Mouse (Mus musculus) hindbrain, embryonic 13.5 days (tissue): ENCODE data around the gene Cyth1. TPM values are rescaled to one million over a fixed set of nuclear protein-coding genes. Genes with fewer than 3 reads are reported as not detected.

Experiments
- ATAC-seq: fragments of 200-750 bp; cut with Nextera tagmentation; 2 replicates; pipeline ENCODE4 v1.8.0; 2017; ENCODE audit warnings: moderate TSS enrichment; ENCODE audit not compliant: low FRiP score
- H3K27ac ChIP-seq: fragments of 300-500 bp; sonication (generic); 2 replicates; pipeline ENCODE4 v1.5.1; 2015; ENCODE audit warnings: inconsistent platforms, mild to moderate bottlenecking, moderate library complexity
- H3K27me3 ChIP-seq: fragments of 300-500 bp; sonication (generic); 2 replicates; pipeline ENCODE4 v1.6.1; 2015; ENCODE audit warnings: mild to moderate bottlenecking, inconsistent platforms
- H3K36me3 ChIP-seq: fragments of 300-500 bp; sonication (generic); 2 replicates; pipeline ENCODE4 v1.6.1; 2015; ENCODE audit warnings: mild to moderate bottlenecking, inconsistent platforms
- H3K4me1 ChIP-seq: fragments of 300-500 bp; sonication (generic); replicated peaks from 2 replicates; pipeline ENCODE4 v1.6.1; 2015; ENCODE audit warnings: inconsistent platforms
- H3K4me2 ChIP-seq: fragments of 300-500 bp; sonication (generic); 2 replicates; pipeline ENCODE4 v1.6.1; 2015; ENCODE audit warnings: inconsistent platforms, mild to moderate bottlenecking, moderate library complexity
- H3K4me3 ChIP-seq: fragments of 300-500 bp; sonication (generic); 2 replicates; pipeline ENCODE4 v1.5.1; 2015; ENCODE audit warnings: mild to moderate bottlenecking, inconsistent platforms
- H3K9ac ChIP-seq: fragments of 300-500 bp; sonication (generic); 2 replicates; pipeline ENCODE4 v1.6.1; 2015; ENCODE audit warnings: mild to moderate bottlenecking, inconsistent platforms
- H3K9me3 ChIP-seq: fragments of 300-500 bp; sonication (generic); 2 replicates; pipeline ENCODE4 v1.6.1; 2016; ENCODE audit warnings: inconsistent platforms
- WGBS: fragments of 180-500 bp; shearing (Covaris S2); methylation state at CpG from one replicate; pipeline ENCODE4 v1.1.7; 2015; 5-methylcytosine and 5-hydroxymethylcytosine counted together
- polyA plus RNA-seq: library from polyadenylated mRNA; unstranded; fragments of >200 nt; fragmentation: Nextera tagmentation; extraction: Ambion mirVana; gene quantifications from 2 replicates; pipeline ENCODE4 v1.2.1, GENCODE M21; 2015

Cyth1 gene
- polyA plus RNA-seq, 1 experiment from 2014 or later: 24.0 TPM

DNA sequence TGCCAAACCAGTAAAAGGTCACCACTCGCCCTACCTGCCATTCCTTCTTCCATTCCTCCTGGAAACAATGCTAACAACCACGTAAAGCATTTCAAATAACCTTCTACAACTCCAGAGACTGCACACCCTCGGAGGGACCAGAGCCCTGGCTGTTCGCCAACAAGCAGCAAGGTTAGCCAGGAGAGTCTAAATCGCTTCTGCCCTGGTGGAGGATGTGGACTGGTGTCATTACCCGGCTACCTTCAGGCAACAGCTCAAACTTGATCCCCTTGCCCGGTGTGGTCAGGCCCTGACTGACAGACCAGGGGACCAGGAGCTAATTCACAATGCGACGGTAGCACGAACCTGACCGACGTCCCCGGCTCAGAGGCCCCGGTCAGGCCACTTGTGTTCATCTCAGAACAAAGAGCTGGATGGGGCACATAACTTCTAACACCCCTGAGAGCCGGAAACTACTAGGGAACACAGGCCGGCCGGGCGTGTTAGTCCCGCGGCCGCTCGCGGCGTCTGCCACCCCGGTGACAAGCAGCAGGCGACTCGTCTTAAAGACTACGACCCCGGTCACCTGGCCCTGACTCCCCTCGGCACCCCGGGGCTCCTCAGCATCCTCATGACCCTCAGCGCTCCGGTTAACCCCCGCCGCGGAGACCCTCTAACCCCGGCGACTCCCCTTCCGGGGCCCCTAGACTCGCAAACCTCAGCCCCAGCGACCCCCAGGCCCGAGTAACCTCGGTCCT, 865 bp downstream of the Cyth1 start:
- Histone ChIP-seq H3K4me3 (peak overlapping the region; percentile 87), H3K9me3 (no peaks in the 10 kb centered on the region), H3K9ac (peak overlapping the region; percentile 89), H3K27me3 (no peaks in the 10 kb centered on the region), H3K4me2 (peak overlapping the region; percentile 92), H3K4me1 (peaks cover 28% of the 10 kb centered on the region), H3K36me3 (no peaks in the 10 kb centered on the region), H3K27ac (peak overlapping the region; percentile 78; the same call in 1 of the 2 replicates)
- 2% methylated on average over 42 of the region's 43 CpGs for WGBS
- no peak for ATAC-seq

DNA sequence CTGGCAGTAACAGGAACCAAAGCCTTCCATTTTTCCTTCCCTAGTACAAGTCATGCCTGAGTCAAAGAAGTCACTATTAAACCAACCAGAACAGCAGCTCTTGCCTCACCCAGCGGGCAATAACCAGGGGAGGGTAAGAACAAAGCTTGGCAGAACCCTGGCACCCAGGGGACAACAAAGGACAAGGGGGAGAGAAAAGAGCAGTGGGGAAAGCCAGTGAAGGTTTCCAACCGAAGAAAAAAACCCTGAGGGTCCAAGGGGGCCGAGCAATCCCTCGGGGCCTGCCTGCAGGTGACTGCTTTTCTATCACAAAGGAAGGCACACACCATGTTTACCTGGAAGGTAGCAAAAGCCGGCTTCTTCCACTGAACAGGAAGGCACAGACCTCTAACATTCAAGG, 1.7 kb downstream of the Cyth1 start:
- peak overlapping the region; percentile 89 for H3K9ac ChIP-seq
- H3K27me3 ChIP-seq: no peaks in the 10 kb centered on the region
- no peak overlapping the region for H3K27ac ChIP-seq
- no peaks in the 10 kb centered on the region for H3K9me3 ChIP-seq
- ATAC-seq: no peak
- H3K4me2 ChIP-seq: peak overlapping the region; percentile 92
- H3K36me3 ChIP-seq: no peaks in the 10 kb centered on the region
- peak overlapping the region; percentile 87 for H3K4me3 ChIP-seq
- WGBS: 46% methylated on average over 5 of the region's 5 CpGs
- peaks cover 36% of the 10 kb centered on the region for H3K4me1 ChIP-seq

DNA sequence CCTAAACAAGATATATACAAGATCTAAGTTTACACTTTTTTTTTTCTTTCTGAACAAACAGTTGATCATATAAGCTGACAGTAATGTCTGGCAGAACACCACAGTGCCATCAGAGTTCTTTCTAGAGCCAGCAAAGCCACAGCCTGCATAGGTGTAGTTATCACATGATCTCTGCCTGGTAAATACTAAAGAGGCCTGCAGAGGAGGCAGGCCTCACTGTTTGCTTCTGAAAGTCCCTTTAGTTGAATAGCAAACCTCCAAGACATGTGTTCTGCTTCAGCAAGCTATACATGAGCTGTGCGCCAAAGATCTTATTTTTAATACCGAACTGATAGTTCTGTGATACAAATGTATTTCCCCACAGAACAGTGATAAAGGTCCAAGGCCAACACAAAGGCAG, 3.3 kb downstream of the Cyth1 start:
- Histone ChIP-seq H3K27ac (no peak overlapping the region), H3K36me3 (no peaks in the 10 kb centered on the region), H3K9me3 (no peaks in the 10 kb centered on the region), H3K27me3 (no peaks in the 10 kb centered on the region), H3K4me2 (no peak overlapping the region), H3K4me1 (peaks cover 42% of the 10 kb centered on the region), H3K4me3 (no peak overlapping the region), H3K9ac (no peak overlapping the region)
- WGBS: 97% methylated on average over 2 of the region's 2 CpGs
- ATAC-seq: no peak

DNA sequence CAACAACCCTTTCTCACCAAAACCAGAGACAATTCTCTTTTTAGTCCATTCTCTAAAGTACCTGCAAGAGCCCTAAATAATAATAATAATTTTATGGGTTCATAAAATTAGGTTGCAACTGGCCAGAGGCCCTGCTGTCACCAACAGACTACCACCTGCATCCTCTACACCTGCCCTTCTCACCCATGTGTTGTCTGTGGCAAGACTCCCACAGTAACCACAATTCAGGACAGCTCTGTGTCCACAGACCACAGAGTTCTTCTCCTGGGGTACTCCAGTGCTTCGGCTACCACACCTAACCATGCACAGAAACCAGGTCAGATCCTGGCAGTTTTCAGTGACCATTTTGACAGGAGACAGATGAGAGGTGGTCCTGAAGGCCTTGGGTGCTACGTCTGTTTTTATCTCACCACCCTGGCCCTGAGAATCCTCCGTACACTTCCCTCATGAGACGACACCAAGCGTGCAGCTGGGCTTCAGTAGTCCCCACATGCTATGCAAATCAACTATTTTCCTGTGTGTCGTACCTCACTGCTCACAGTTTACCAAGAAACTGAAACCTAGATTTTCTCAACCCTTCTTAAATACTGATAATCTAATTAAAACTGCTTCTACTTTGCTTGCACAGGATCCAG, 4.6 kb downstream of the Cyth1 start:
- ATAC-seq: no peak
- H3K9me3 ChIP-seq: no peaks in the 10 kb centered on the region
- H3K4me2 ChIP-seq: no peak overlapping the region
- 87% methylated on average over 6 of the region's 6 CpGs for WGBS
- H3K27ac ChIP-seq: no peak overlapping the region
- no peak overlapping the region for H3K4me3 ChIP-seq
- no peaks in the 10 kb centered on the region for H3K36me3 ChIP-seq
- H3K27me3 ChIP-seq: no peaks in the 10 kb centered on the region
- no peak overlapping the region for H3K9ac ChIP-seq
- H3K4me1 ChIP-seq: peaks cover 47% of the 10 kb centered on the region

DNA sequence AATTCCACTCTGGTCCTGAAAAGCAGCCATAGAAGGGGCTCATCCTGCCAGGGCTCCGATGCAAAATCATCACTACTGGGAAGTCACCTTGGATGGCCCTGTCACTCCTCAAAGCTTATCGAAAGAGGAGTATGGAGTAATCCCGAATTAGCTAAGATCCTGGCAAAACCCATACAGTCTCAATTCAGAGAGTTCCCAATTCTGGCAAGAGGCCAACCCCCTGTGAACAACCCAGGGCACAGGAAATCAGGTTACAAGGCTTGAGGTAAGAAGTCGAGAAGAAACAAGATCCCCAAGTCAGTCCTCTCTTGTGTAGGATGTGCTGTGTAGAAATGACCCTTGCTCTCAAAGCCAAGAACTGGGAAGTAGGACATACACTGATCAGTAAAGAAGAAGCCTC, 5.9 kb downstream of the Cyth1 start:
- peaks cover 47% of the 10 kb centered on the region for H3K4me1 ChIP-seq
- no peaks in the 10 kb centered on the region for H3K36me3 ChIP-seq
- no peak overlapping the region for H3K27ac ChIP-seq
- WGBS: 78% methylated on average over 4 of the region's 4 CpGs
- H3K9ac ChIP-seq: no peak overlapping the region
- no peaks in the 10 kb centered on the region for H3K27me3 ChIP-seq
- H3K4me3 ChIP-seq: no peak overlapping the region
- no peak overlapping the region for H3K4me2 ChIP-seq
- ATAC-seq: no peak
- no peaks in the 10 kb centered on the region for H3K9me3 ChIP-seq

DNA sequence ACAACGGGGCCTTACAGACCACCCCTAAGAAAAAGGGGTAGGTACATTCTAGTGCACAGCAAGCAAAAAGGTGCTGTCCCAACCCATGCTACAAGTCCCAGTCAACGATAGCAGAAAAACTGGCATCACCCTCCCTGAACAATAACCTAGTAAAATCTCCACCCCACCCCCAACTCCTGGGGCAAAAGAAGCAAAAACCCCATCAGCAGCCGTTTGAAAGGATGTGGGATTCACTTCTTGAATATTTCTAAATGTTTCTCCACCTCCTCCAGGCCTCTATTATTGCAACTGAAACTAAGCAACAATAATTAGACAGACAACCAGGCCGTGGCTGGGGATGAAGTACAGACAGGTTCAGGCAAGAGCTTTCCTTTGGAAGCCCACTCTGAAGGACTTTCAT, 8.0 kb downstream of the Cyth1 start:
- Histone ChIP-seq H3K27ac (no peak overlapping the region), H3K9ac (no peak overlapping the region), H3K4me2 (no peak overlapping the region), H3K9me3 (no peaks in the 10 kb centered on the region), H3K4me3 (no peak overlapping the region), H3K36me3 (no peaks in the 10 kb centered on the region), H3K4me1 (peaks cover 41% of the 10 kb centered on the region), H3K27me3 (no peaks in the 10 kb centered on the region)
- WGBS: 77% methylated on average over 4 of the region's 4 CpGs
- no peak for ATAC-seq

DNA sequence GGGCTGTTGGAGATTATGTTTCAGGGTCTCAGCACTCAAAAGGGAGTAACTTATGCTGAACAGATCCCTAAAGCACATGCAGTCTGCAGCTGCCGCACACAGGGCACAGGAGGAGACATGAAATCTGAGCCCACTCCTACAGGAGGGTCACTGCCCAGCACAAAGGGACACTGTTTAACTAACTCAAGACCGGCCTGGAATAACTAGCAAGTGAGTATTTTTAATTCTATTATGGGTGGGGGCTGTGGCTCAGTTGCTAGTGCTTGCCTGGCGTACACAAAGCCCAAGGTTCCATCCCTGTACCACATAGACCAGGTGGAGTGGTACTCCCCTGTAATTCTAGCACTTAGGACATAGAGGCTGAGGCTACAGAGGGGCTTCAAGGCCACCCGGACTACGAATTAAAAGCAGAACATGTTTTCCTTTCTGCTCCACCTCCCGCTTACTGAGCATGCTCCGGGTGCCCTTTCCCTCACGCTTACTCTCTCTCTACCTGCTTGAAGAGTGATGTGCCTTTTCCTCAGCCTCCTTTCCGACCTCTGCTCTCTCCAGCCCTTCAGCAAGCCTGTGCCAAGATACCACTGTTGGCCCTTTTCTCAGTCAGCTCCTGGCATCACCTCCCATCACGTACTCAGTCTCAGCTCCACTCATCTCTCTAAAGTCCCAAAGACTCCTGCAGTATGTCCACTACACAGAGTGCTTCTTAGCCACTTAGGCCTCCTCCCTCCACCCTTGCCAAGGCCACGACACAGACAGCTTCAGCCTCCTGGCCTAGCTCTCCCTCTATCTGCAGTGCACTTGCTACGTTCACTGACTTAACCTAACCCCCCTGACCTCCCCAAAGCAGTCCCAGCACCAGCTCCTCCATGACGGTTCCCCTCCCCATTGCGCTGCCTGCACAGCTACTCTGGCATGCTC, 8.9 kb downstream of the Cyth1 start:
- H3K27ac ChIP-seq: no peak overlapping the region; the same call in 1 of the 2 replicates
- H3K9ac ChIP-seq: peak overlapping the region; percentile 39; the same call in 1 of the 2 replicates

DNA sequence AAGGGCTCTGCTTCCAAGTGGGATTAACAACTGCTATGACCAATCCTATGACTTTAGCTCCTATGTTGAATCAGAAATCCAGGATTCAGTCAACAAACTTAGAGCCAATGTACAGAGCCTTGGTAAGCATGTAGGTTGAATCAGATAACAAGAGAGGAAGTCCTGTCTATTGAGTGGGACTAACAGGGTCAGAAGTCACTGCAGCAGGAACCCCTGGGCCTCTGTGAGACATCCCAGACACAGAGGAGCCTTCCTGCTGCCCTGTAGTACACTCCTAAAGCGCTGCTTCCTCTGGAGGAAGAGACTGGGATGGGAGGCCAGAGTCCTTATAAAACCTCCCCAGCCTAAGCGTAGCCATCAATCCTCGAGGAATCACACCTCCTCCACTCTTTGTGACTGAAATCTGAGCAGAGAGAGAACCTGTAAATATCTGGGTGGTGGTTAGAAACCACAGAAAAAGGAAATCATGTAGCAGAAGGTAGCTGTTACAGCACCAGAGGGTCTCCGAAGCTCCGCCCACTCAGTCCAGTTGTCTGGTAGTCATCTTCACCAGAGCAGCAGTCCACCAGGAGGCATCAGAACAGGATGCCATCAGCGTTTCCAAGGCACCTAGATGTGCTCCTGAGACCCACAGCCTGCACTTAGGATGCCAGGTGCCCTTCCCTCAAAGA, 11.7 kb downstream of the Cyth1 start:
- Histone ChIP-seq H3K9me3 (no peaks in the 10 kb centered on the region), H3K4me3 (no peak overlapping the region), H3K27me3 (no peaks in the 10 kb centered on the region), H3K4me2 (no peak overlapping the region), H3K36me3 (no peaks in the 10 kb centered on the region), H3K27ac (0 out of 2 replicates have a peak overlapping the region, but pooled peaks have one; percentile 18), H3K4me1 (peaks cover 36% of the 10 kb centered on the region), H3K9ac (no peak overlapping the region)
- no peak for ATAC-seq
- WGBS: 79% methylated on average over 6 of the region's 6 CpGs

More for the DNA sequence above, 8.9 kb downstream of the Cyth1 start:
- Histone ChIP-seq H3K36me3 (no peaks in the 10 kb centered on the region), H3K4me3 (no peak overlapping the region), H3K4me1 (peaks cover 41% of the 10 kb centered on the region), H3K9me3 (no peaks in the 10 kb centered on the region), H3K4me2 (peak overlapping the region; percentile 8; the same call in 1 of the 2 replicates), H3K27me3 (no peaks in the 10 kb centered on the region)
- 64% methylated on average over 14 of the region's 14 CpGs for WGBS
- no peak for ATAC-seq

DNA sequence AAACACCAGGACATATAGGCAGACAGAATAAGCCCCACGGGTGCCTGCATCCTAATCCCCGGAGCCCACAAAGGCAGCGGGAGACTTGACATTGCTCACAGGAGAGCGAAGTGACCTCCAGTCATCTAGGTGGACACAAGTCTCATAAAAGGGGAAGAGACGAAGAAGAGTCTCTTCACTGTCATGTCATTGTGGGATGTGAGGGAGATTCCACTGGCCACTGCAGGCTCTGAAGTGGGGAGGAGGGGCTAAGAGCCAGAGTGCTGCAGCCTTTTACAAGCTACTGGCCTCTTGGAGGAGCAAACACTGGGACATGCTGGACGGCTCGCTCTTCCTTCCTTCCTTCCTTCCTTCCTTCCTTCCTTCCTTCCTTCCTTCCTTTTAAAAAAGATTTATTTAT, 13.5 kb downstream of the Cyth1 start:
- Histone ChIP-seq H3K27me3 (no peaks in the 10 kb centered on the region), H3K27ac (peak overlapping the region; percentile 2; the same call in 1 of the 2 replicates), H3K4me3 (no peak overlapping the region), H3K9me3 (no peaks in the 10 kb centered on the region), H3K4me1 (peaks cover 28% of the 10 kb centered on the region), H3K36me3 (no peaks in the 10 kb centered on the region), H3K9ac (no peak overlapping the region), H3K4me2 (no peak overlapping the region)
- WGBS: 83% methylated on average over 7 of the region's 7 CpGs
- ATAC-seq: no peak

DNA sequence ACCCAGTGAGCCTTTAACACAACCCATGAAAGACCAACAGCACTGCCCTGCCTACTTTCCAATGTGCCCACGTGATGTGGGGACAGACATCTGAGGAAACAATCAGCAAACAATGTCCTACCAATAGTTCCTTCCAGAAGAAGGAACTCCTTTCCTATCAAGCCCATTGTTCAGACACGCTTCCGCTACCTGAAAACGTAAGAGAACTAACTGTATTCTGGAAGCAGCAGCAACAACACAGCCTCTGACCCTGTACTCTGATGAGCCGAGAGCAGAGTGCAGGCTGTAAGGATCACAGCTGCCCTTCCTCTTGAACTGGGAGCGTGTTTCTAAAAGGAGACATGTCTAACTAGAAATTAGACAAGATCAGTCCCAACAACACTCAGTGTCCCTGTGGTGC, 13.9 kb downstream of the Cyth1 start:
- no peaks in the 10 kb centered on the region for H3K9me3 ChIP-seq
- no peak overlapping the region for H3K4me3 ChIP-seq
- no peak overlapping the region for H3K4me2 ChIP-seq
- H3K27ac ChIP-seq: peak overlapping the region; percentile 2; the same call in 1 of the 2 replicates
- H3K4me1 ChIP-seq: peaks cover 24% of the 10 kb centered on the region
- WGBS: 89% methylated on average over 6 of the region's 6 CpGs
- no peaks in the 10 kb centered on the region for H3K36me3 ChIP-seq
- no peak for ATAC-seq
- no peak overlapping the region for H3K9ac ChIP-seq
- H3K27me3 ChIP-seq: no peaks in the 10 kb centered on the region

DNA sequence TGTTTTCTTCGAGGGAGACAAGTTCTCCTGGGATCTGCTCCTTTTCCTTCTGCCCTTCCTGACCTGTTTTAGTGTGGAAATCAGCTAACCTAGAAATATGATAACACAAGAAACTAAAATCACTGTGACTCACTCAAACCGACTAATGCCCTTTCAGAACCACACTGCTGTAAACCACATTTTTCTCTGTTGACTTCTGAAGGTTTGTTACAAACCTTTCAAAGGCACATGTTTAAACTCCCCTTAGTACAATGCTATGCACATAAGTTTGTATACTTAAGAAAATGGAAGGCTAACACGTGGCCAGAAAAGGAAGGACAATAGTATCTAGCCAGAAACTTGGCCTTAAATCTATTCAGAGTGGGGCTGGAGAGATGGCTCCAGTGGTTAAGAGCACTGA, 14.5 kb downstream of the Cyth1 start:
- H3K4me1 ChIP-seq: peaks cover 20% of the 10 kb centered on the region
- H3K27ac ChIP-seq: no peak overlapping the region
- no peaks in the 10 kb centered on the region for H3K9me3 ChIP-seq
- H3K9ac ChIP-seq: no peak overlapping the region
- H3K4me3 ChIP-seq: no peak overlapping the region
- no peaks in the 10 kb centered on the region for H3K36me3 ChIP-seq
- 84% methylated on average over 3 of the region's 3 CpGs for WGBS
- H3K27me3 ChIP-seq: no peaks in the 10 kb centered on the region
- no peak for ATAC-seq
- H3K4me2 ChIP-seq: no peak overlapping the region
